Mouse (Mus musculus) bone marrow macrophage, adult 2 months (primary cell): ENCODE measurements around the gene Dpm3.

Experiments
- CTCF ChIP-seq: IDR thresholded peaks from 2 replicates; pipeline ENCODE4 v1.5.1; 2012; ENCODE audit warnings: low read depth, mild to moderate bottlenecking, low read length, moderate library complexity
- POLR2A ChIP-seq: IDR thresholded peaks from 2 replicates; pipeline ENCODE4 v1.6.1; 2012; ENCODE audit warnings: mild to moderate bottlenecking, low read depth, low read length, borderline replicate concordance

DNA sequence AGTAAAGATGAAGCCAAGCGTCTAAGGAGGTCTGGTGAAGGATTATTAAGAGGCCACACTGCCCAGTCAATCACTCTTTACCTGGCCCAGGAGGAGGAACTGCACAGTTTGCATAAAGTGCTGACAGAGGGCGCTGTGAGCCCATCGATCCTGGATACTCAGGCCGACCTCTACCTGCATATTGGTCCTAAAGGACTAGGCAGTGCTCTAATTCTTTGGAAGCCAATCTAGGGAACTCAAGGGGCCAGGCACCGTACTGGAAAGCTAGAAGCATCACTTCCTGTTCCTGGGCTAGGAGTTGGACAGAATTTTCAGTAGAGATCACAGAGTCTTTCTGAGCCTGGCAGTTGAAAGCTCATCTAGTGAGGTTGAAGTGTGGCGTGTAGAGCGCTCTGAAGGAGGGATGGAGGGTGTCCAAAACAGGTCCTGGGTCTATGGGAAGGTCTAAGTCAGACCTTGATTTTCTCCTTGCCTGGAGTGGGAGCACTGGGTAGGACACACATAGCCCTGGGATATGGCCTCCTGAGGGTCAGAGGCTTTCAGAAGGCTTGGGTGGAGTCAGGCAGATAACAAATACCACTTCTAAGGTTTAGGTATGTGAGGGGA is 8.6 kb upstream of the Dpm3 start:
- TF ChIP-seq POLR2A (no peak), CTCF (no peak)
